Mouse (Mus musculus) 416B (cell line): Measurements from ENCODE around the gene Hdac1.
"Not testable (repeated sequence)": the region's sequence is repeated elsewhere in the genome, so short reads cannot be mapped to it uniquely, and the experiment has no call there.

Source experiments
- DNase-seq: peaks from one replicate; pipeline ENCODE4 v3.0.0; 2011; ENCODE audit warnings: low read depth

Hdac1 gene

GRCm38 (mm10) chr4:129558321-129558955 is 15.9 kb upstream of the Hdac1 start:
- no peak for DNase-seq

- no peak for DNase-seq
Observed at GRCm38 (mm10) chr4:129557256-129557808, 14.8 kb upstream of the Hdac1 start.

GRCm38 (mm10) chr4:129556532-129557223 is 14.2 kb upstream of the Hdac1 start:
- DNase-seq = peak; percentile 93

- DNase-seq = no peak
Observed at GRCm38 (mm10) chr4:129555862-129556531, 13.5 kb upstream of the Hdac1 start.

GRCm38 (mm10) chr4:129555421-129555861 is 12.9 kb upstream of the Hdac1 start:
- peak; percentile 85 for DNase-seq

DNA sequence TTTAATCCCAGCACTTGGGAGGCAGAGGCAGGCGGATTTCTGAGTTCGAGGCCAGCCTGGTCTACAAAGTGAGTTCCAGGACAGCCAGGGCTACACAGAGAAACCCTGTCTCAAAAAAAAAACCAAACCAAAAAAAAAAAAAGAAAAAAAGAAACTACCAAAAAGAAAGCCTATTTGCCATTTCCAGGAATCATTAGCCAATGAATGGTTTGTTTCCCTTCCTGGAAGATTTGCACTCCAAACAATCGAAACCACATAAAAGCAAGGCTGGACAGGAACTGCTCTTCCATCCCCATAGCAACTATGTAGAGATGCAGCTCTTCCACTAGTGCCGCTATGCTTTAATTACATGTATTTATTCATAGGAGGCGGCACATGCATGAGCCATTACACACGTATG is 12.0 kb upstream of the Hdac1 start:
- not testable (repeated sequence) for DNase-seq

- DNase-seq = no peak
Observed at GRCm38 (mm10) chr4:129550295-129550694, 7.8 kb upstream of the Hdac1 start.

DNA sequence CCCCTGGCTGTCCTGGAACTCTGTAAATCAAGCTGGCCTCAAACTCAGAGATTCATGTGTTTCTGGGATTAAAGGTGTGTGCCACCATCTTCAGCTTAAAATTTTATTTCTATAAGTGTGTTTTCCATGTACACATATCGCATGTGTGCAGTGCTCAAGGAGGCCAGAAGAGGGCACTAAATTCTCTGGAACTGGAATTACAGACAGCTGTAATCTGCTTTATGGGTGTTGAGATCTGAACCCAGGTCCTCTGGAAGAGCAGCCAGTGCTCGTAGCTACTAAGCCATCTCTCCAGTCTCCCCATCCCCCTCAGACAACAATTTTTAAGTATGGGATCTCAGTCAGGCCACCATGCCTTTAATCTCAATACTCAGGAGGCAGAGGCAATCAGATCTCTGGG is 6.8 kb upstream of the Hdac1 start:
- peak; percentile 64 for DNase-seq

- DNase-seq = not testable (repeated sequence)
Observed at GRCm38 (mm10) chr4:129547631-129548030, 5.1 kb upstream of the Hdac1 start.

- DNase-seq = no peak
Observed at GRCm38 (mm10) chr4:129544106-129544505, 1.6 kb upstream of the Hdac1 start.

GRCm38 (mm10) chr4:129541868-129542591 is 483 bp downstream of the Hdac1 start:
- peak; percentile 41 for DNase-seq

- peak; percentile 57 for DNase-seq
Observed at GRCm38 (mm10) chr4:129540012-129540411, 2.5 kb downstream of the Hdac1 start.

DNA sequence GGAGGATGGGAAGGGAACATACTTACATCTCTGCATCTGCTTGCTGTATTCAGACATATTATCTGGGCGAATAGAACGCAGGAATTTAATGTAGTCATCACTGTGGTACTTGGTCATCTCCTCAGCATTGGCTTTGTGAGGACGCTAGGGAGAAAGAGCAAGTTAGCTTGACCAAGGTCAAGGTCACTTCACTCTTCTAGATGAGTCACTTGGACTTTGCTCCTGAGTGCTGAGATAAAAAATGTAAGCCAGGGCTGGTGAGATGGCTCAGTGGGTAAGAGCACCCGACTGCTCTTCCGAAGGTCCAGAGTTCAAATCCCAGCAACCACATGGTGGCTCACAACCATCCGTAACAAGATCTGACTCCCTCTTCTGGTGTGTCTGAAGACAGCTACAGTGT is 13.6 kb downstream of the Hdac1 start:
- DNase-seq = peak; percentile 61

DNA sequence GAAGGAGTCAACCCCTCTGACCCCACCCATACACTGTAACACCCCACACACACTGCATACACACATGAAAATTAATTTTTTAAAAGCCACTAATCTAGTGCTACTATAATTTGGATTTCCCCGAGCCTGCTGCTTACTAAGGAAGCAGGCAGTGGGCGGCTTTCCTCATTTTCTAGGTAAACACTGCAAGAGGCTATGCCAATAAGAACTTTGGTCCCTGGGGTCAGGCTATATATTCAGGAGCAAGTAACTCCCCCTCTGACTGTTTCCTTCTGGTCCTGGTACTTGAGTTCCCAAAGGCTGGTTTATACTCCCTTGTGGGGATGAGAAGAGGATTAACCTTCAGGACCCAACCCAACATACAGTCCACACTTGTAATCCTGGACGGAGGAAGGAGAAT is 16.6 kb downstream of the Hdac1 start:
- no peak for DNase-seq

- DNase-seq = no peak
Observed at GRCm38 (mm10) chr4:129525338-129525737, 17.2 kb downstream of the Hdac1 start.

GRCm38 (mm10) chr4:129518519-129518918 is 24.0 kb downstream of the Hdac1 start:
- DNase-seq = no peak

DNA sequence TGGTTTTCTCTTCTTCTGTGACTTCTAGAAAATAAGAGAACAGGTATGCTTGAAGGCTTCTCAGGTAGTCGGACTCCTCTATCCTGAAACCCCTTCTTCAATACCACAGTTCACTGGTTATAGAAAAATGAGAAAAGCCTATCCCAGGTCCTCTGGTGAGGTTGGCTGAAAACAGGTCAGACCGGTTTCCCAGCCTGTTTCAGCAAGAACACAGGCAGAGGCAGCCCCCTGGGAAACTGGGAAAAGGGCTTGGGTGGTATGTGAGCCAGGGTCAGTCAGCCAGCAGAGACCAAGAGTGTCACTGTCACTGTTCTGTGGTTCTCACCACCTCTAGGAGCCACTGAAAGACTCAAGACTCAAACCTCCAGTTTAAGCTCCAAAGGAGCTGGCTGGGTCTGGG is 25.6 kb downstream of the Hdac1 start:
- DNase-seq = no peak

DNA sequence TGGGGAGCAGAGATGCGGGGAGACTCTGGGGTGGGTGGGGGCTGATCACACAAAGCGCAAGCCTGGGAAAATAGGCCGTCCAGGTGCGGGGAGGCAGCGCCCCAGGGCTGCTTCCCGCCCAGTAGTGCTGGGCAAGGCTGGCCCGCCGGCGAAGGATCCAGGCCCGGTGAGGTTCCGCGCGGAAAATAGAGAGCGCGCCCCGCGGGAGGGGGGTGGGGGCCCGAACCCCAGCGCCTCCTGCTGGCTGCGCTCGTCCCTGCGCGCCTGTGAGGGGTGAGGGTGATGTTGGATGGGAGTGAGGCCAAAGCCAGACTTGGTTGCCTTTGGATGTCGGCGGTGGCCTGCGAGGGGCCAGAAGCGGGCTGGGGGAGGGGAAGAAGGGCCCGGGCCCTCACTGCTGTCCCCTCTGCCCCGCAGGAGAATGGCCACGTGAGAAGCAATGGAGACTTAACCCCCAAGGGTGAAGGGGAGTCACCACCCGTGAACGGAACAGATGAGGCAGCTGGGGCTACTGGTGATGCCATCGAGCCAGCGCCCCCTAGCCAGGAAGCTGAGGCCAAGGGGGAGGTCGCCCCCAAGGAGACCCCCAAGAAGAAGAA is 28.1 kb downstream of the Hdac1 start:
- DNase-seq = peak; percentile 64

DNA sequence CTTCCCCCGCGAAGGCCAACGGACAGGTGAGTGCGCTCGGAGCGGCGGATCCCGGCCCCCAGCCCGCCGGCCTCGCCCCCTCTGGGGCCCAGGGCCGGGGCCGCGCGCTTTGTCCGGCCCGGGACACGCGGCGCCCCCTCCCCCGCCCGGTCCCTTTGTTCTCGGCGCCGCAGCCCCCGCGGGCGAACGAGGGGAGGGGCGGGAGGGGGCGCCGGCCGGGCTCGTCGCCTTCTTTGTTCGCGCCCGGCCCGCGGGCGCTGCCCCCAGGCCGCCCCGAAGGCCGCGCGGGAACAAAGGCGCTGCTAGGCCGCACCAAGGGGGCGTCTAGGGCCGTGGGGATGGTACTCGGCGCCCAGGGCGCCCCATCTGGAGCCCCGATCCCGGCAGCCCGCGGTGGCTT is 28.6 kb downstream of the Hdac1 start:
- no peak for DNase-seq

DNA sequence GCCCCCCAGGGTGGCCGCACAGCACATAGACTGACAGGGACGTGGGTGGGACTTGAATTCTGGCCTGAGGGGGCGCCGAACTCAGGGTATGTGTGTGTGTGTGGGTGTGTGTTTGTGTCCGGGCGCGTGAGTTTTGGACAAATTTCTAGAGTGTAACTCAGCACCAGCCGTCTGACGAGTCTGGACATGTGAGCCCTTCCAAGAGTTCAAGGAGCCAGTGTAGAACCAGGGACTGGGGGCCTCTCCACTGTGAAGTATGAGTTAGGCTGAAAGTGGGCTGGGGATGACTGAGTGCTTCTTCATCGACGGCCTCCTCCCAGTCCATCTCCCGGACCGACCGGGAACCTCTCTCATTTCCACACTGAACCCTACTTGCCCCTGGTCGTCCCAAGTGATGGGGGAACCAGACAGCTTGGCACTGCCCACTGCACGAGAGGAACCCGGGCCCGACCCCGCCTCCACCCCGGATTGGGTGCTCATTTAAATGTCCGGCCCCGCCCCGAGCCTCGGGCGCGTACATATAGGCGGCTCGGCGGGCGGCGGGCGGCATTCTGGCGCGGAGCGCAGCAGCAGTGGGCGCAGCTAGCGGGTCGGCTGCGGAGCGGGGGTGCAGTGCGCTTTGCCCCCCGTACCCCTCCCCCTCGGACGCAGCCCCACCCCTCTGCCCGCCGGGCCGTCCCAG is 29.3 kb downstream of the Hdac1 start, which contains the start of gene Marcksl1:
Gene Marcksl1, plus strand, starts transcription at position 496 of the 682 bp plus-strand sequence.
- peak; percentile 87 for DNase-seq
